Mouse (Mus musculus) left cerebral cortex, adult 2 months (tissue): ENCODE data around the gene Rab7b. TPM values are rescaled to one million over a fixed set of nuclear protein-coding genes. Genes with fewer than 3 reads are reported as not detected.

ENCODE experiments used
- DNase-seq, 2 experiments: peaks; one replicate each; pipeline ENCODE4 v3.0.0; 2021 to 2022; ENCODE audit warnings: low spot score in 2 of 2, mixed read lengths in 1 of 2; ENCODE audit errors: extremely low spot score in 1 of 2
- H3K27ac ChIP-seq: fragments of 200-600 bp; 2 replicates; pipeline ENCODE4 v1.8.1; 2022
- H3K4me3 ChIP-seq: fragments of 200-600 bp; 2 replicates; pipeline ENCODE4 v1.8.1; 2022
- CTCF ChIP-seq: fragments of 200-600 bp; IDR thresholded peaks from 2 replicates; pipeline ENCODE4 v1.8.1; 2022; ENCODE audit warnings: antibody characterized with exemption, mild to moderate bottlenecking, moderate library complexity
- intact Hi-C: fragments of 180-260 bp; cut with DNase I; formaldehyde crosslinking; loops from one replicate; pipeline ENCODE4 v1.15.1; 2025
- total RNA-seq, 2 experiments: library from RNA; stranded (reverse); gene quantifications; 2 replicates each; pipeline ENCODE4 v1.2.3; 2021

Gene Rab7b
- total RNA-seq, 2 experiments from 2014 or later: 1.6 to 1.9 TPM

DNA sequence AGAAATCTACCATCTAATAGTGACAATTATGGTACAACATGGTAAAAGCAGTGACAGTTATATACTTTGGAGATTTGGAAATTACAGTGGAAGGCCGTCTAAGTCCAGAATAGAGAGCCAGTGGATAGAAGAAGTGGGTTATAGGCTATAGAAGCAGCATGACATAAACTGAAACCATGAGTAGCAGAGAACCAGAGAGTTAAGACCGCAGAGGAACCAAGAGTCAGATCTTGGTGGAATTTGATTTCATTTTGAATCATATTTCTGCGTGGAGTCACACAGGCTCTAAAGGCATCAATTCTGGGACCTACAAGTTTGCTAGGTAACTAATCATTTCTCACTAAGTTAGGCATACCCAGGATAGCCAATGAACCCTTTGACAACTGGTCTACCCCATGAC is 10.3 kb downstream of the Rab7b start:
- Histone ChIP-seq H3K4me3 (no peak overlapping the region), H3K27ac (no peak overlapping the region)
- intact Hi-C loops: no loop called here
- DNase-seq: no peak
- no peak for TF ChIP-seq CTCF

DNA sequence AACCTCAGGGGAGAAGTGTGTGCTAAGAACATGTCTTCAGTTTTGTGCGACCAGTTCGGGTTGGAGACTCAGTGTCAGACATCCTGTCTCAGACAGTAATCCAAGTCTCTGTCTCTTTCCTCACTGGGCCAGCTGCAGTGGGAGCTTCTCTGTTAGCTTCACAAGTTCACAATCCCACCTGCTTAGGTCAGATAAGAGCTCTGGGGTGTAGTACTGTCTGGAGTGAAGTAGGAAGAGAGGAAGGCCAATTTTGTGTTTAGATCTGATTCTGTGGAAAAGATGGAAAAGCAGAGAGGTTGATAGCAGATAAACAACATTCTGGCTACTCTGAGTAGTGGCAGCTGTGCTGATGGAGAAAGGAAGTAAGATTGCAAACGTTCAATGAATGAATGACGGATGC is 11.1 kb downstream of the Rab7b start:
- TF ChIP-seq CTCF: no peak
- no peak for DNase-seq
- intact Hi-C loops: no loop called here
- H3K27ac ChIP-seq: no peak overlapping the region
- no peak overlapping the region for H3K4me3 ChIP-seq

DNA sequence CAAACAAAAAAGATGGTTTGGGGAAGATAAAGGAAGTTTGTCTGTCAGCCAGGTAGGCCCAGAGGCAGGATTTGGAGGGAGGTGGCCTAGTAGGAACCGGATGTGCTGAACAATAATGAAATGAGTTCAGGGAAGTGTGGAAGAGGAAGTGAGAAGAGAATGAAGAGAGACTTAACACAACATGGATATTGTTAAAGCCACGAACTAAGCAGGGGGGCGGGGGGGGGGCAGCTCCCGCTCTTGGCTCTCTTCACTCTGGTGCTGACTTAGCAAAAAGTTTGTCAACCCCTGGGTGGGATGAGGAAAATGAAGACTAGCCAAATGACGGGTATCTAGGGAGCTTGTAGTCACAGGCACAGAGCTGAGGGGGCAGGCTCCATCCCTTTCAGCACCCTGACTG is 12.0 kb downstream of the Rab7b start:
- H3K27ac ChIP-seq: no peak overlapping the region
- no peak overlapping the region for H3K4me3 ChIP-seq
- no peak for TF ChIP-seq CTCF
- no peak for DNase-seq
- intact Hi-C loops: no loop called here

DNA sequence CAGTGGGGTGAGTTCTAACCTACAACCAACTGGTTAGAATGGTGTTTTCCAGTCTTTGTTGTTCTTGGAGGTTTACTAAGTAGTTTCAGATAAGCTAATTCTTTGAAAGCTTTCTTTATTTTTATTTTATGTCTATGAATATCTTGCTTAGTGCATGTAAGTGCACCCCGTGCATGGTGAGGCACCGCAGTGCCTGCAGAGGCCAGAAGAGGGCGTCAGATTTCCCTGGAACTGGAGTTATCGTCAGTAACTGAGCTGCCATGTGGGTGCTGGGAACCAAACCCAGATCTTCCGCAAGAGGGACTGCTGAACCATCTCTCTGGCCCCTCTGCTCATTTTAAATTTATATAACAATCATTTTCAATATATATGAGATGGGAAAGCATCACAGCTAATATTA is 12.9 kb downstream of the Rab7b start:
- Histone ChIP-seq H3K4me3 (no peak overlapping the region), H3K27ac (no peak overlapping the region)
- TF ChIP-seq CTCF: peak; percentile 16
- DNase-seq: no peak
- intact Hi-C loops: no loop called here

DNA sequence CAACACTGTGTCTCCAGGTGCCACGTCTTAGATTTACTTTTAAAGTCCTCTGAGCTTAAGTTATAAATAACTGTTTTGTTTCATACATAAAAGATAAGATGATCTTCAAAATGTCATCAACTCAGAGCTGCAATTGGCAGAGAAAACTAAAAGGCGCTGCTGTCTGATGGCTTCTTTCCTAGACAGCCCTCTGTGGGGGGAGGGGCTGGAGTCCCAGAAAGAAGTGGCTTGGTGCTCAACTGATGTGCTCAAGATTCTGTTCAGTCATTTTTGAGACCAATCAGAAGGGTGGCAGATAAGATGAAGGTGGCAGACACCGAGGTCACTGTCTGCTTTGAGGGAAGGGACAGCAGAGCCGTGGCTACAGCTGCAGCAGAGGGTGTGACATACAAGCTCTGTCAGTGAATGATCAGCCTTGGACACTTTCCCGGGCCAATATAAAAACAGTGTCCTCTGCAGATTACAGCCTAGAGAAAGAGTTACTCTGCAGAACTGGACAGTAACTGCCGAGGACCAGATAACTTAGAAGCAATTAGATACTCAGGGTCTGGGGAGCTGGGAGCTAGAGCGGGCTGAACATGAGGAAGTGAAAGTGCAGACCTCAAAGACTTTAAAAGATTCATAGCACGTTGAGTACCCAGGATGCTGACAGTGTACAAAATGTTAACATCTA is 13.7 kb downstream of the Rab7b start:
- Histone ChIP-seq H3K4me3 (no peak overlapping the region), H3K27ac (no peak overlapping the region)
- no peak for DNase-seq
- TF ChIP-seq CTCF: no peak
- intact Hi-C loops: no loop called here

DNA sequence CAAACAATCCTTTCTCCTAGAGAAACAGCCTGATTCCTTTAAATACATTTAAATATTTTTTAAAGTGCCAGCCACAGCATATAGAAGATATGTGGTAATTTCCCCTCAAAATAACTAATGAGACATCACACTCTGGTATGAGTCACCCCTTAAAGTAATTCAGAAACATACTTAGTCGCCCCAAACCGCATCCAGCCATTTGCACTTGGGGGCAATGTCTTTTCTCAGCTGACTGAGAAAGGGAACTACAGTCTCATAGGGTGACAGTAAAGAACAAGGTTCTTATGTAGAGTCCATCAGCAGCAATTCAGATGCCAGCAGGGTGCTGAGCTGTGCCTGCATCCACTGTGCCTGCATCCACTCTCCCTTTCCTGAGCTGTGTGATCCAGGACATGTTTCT is 15.0 kb downstream of the Rab7b start:
- intact Hi-C loops: no loop called here
- H3K27ac ChIP-seq: no peak overlapping the region
- no peak for DNase-seq
- no peak overlapping the region for H3K4me3 ChIP-seq
- no peak for TF ChIP-seq CTCF

DNA sequence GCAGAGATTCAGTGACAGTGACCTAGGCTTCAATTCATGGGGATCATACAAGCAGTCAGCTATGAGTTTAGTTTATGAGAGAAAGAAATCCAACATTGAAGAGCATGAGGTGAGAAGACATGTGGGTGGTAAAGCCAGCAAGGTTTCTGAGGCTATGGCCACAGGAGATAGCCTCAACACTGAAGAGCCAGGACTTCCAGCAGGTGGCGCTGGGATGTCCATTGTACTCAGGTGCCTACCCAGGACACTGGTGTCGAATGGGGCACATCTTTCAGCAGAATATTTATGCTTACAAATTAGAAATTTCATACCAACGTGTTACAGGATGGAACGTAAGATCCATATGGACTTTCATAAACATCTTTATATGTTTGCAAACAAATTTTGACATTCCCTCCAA is 19.8 kb downstream of the Rab7b start:
- H3K4me3 ChIP-seq: no peak overlapping the region
- TF ChIP-seq CTCF: peak; percentile 75
- H3K27ac ChIP-seq: no peak overlapping the region
- DNase-seq: peak; percentile 29 to 56
- intact Hi-C loops: loop anchor here (1.0 kb wide), 1 partner anchor 138 kb away; no protein-coding TSS in a partner anchor

DNA sequence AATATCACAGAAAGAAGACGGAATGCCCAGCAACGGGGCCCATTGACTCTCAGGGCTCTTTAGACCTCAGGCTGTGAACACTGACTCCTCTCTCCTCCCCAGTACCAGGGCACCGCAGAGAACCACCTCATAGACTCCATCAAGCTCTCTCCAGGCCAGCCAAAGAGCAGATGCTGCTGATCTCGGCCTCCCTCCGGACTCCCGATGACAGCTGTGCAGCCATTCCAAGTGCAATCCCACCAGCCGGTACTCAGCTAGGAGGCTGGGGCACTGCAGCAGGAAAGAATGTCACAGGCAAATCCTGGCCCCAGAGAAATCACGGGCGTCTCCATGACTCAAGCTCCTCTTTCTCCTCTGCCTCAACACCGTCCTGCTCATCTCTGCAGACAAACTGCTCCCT is 23.0 kb downstream of the Rab7b start:
- H3K4me3 ChIP-seq: no peak overlapping the region
- intact Hi-C loops: loop anchor here (10.0 kb wide), 1 partner anchor 253 kb away; the partner anchor contains the start of gene Slc45a3

DNA sequence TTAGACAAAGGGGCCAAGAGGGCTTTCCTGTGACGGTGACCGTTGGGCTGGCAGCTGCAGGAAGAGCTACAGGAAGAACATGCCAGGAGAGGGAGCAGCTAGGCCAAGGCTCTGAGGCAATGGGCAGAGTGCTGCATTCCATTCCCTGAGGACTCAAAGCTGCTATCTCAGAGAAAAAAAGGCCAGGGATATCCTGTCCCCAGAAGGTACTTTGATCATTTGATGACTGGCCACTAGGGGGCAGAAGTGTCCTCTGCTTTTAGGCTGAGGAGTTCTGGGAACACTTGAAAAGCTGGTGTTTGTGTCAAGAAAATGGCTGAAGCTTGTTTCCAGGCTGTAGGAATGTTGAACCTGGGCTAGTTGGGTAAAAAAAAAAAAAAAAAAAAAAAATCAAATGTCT is 23.9 kb downstream of the Rab7b start:
- peak; percentile 83 to 87 for DNase-seq
- H3K27ac ChIP-seq: no peak overlapping the region
- TF ChIP-seq CTCF: peak; percentile 87
- intact Hi-C loops: loop anchor here (1.0 to 10.0 kb wide), 2 partner anchors 53 to 252 kb away; partner anchors contain the start of gene Slc45a3
- H3K4me3 ChIP-seq: no peak overlapping the region

More for the DNA sequence above, 23.0 kb downstream of the Rab7b start:
- DNase-seq: no peak
- no peak overlapping the region for H3K27ac ChIP-seq
- no peak for TF ChIP-seq CTCF

DNA sequence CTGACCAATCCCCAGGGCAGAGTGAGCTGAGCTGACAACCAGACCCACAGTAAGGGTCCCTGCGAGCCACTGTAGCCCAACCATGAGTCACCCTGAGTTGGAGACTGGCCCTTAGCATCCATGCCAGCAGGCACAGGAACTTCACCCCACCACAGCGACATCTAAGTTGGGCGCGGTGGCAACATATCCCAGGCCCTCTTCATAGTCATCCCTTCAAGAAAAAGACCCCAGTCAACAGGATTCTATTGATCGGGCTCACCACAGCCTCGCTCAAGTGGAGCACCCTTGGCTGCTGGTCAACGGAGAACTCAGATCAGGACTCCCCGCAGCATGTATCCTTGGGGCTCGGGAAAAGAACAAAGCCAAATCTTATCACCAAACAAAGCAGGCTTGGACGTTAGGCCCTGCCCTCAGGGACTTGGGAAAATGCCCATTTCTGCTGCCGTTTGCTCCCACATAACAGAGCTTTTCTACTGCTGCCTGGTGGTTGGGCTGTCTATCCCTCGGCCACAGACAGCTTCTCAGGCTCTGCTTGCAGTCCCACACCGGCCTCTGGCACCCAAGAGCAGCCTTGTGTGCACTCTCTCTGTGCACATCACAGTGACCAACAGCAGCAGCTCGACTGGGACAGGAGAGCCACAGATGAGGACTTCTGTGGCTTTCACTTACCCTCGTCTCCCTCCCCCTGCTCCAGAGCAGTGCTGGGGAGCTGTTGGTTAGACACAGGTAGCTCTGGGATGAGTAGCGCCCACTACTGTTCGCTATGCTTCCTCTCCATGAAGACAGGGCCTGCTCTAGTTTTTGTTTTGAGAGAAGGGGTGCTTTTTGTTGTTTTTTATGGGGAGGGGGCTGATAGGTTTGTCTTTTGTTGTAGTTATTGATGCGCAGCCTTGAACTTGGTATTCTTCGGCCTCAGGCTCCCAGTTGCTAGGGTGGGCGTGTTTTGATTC is 26.2 kb downstream of the Rab7b start:
- DNase-seq: no peak
- H3K4me3 ChIP-seq: no peak overlapping the region
- no peak; the same call in 1 of the 2 replicates for TF ChIP-seq CTCF
- intact Hi-C loops: loop anchor here (10.0 kb wide), 1 partner anchor 250 kb away; the partner anchor contains the start of gene Slc45a3
- no peak overlapping the region for H3K27ac ChIP-seq

DNA sequence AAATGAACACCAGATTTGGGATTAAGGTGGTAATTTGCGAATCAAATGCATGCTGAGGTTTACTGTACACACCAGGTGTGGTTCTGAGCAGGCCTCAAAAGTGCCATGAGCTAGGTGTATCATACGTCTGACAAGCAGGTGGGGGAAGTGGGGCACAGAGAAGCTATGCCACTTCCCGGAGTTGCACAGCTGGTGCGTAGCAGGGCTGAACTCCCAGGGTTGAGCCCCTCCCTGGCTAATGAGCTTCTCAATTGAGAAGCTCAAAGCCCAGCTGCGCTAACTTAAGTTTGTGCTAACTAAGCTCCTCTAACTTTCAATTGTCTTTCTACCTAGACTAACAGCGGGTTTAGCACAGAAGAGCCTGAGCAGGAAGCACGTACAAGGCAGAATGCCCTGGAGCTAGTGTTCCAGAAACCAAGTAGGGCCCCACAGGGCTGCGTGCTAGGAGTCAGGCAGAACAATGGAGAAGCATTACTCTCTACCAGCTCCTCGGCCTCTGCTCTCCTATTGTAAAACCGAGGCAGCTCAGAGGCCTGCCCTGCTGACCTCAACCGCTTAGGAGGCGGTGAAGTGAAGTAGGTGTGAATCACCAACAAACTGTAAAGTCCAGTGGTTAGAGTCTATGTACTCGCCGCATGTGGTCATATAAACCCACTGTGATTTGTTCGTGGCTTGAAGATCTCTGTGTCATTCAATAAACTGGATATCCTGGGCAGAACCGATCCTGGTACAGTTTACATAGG is 30.6 kb downstream of the Rab7b start:
- no peak for TF ChIP-seq CTCF
- Histone ChIP-seq H3K4me3 (no peak overlapping the region), H3K27ac (no peak overlapping the region)
- no peak for DNase-seq
- intact Hi-C loops: loop anchor here (10.0 kb wide), 1 partner anchor 246 kb away; the partner anchor contains the start of gene Slc45a3
